Mouse (Mus musculus): Measurements from ENCODE around the gene Rcbtb2.

DNA sequence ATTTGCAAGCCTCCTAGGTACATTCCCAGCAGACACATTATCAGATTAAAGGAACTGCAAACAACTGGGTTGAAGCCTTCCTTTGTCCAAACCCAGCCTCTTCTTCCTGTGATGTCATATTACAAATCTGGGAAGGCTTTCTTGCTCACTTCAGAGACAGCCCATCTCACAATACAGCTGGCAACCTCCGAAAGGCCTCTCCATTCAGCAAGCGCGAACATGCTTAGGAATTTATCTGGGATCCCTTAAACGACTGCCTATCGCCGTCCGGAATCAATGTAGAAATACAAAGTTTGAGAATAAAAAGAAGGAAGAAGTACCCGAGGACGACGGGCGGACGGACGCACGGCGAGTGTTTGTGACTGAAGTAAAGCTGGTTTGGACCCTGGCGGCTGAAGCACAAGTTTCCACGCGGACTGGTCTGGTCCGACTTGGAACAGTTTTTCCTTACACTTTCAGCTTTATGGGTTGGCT, 115.0 kb downstream of the Rcbtb2 start, which contains the start of gene Lpar6:
- TF ChIP-seq POLR2A (IDR thresholded peaks at IDR 0.05; ENCODE audit: borderline replicate concordance, extremely low read depth, low read depth, low read length) (peak; percentile 73; the same call in 1 of the 2 replicates), CTCF (IDR thresholded peaks at IDR 0.05; ENCODE audit: insufficient read depth, low read length) (no peak)
